10 mouse cellular contexts compared by ENCODE assay signal in the genomic region with DNA sequence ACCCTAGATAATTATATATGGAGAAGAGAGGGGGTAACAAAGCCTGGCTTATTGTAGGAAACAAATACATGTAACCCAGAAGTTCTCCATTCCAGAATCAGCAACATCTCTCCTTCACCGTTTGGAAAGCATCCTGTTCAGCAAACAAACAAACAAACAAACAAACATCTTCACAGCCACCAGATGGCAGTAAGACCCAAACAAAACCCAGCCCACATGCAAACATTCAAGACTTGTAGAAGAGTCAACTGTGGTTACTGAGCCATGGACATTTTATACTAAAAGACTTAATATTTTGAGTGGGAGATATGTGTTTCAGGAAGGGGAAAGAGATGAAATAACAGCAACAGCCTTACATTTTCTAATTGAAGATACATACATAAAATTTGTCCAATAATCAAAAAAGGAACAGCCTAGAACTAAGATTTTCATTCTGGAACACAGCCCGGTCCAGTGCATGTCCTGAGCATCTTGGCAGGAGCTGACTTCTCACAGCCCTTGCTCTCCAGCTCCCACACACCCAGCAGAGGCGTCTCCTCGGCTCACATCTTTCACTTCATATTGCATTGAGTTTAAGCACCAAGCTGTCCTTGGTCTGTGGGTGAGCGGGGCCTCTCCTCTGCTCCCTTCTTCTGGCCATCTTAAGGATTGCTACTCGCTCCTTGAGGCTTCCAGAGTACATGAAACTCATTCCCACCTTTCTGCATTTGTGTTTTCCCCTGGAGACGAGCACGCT.
DNase-seq lines count a peak whose midpoint lies in the region; ATAC-seq and TF ChIP-seq lines count a peak whose summit lies in the region.
"Had no signal": no experiment of that assay in that cellular context is flagged by ENCODE, and none has a peak within 500 bp of the region (broad histone marks: within the 10 kb centered on the region; RNA-seq: fewer than 3 reads in every experiment).

No protein-coding gene starts in this region.

- in situ Hi-C loops in ES-E14 (cut with MboI; ENCODE audit: low sequenced_read_pairs in 2 of 2, unreplicated experiment in 2 of 2), result no loop called here

- H3K4me3 ChIP-seq in kidney, embryonic 15.5 days (replicated peaks), result no peak overlapping the region
- H3K4me3 ChIP-seq in ES-E14 (ENCODE audit: insufficient read depth in 1 of 2, low read depth in 1 of 2, low read length in 2 of 2, poor library complexity in 1 of 2, severe bottlenecking in 1 of 2), result no peak overlapping the region
- H3K4me3 ChIP-seq: lung, embryonic 15.5 days; myocyte had no signal

- ATAC-seq in kidney, embryonic 15.5 days (replicated peaks; ENCODE audit: low FRiP score), result no peak

- H3K27me3 ChIP-seq in kidney, embryonic 15.5 days, result no peaks in the 10 kb centered on the region
- H3K27me3 ChIP-seq: lung, embryonic 15.5 days had no signal

- WGBS in kidney, embryonic 15.5 days, result 67% methylated on average over 8 of the region's 8 CpGs

- H3K9me3 ChIP-seq in kidney, embryonic 15.5 days (replicated peaks), result no peaks in the 10 kb centered on the region
- no peaks in the 10 kb centered on the region for H3K9me3 ChIP-seq in ES-E14 (ENCODE audit: control insufficient read depth, insufficient read depth, low read depth, low read length)
- H3K9me3 ChIP-seq: lung, embryonic 15.5 days had no signal

- H3K9ac ChIP-seq in kidney, embryonic 15.5 days, result no peak overlapping the region
- H3K9ac ChIP-seq in ES-E14 (ENCODE audit: insufficient read depth, low read depth, low read length, poor library complexity, severe bottlenecking), result no peak overlapping the region
- H3K9ac ChIP-seq: lung, embryonic 15.5 days had no signal

- H3K4me2 ChIP-seq in kidney, embryonic 15.5 days, result no peak overlapping the region
- H3K4me2 ChIP-seq: lung, embryonic 15.5 days had no signal

- no peaks in the 10 kb centered on the region for H3K36me3 ChIP-seq in kidney, embryonic 15.5 days
- H3K36me3 ChIP-seq in ES-E14 (ENCODE audit: control insufficient read depth, insufficient read depth, low read length, poor library complexity, severe bottlenecking), result no peaks in the 10 kb centered on the region
- H3K36me3 ChIP-seq: lung, embryonic 15.5 days had no signal

- peak; percentile 12 for DNase-seq in embryo, embryonic 10.5 days (ENCODE audit: low spot score)
- DNase-seq in embryo, embryonic 10 days (ENCODE audit: low spot score), result no peak
- peak; percentile 22 for DNase-seq in kidney, postnatal 14 days
- no peak for DNase-seq in ES-E14 (ENCODE audit: low read depth, low spot score)
- DNase-seq in cerebellum, postnatal 10 days, result peak; percentile 72 to 76
- DNase-seq in frontal cortex, postnatal 14 days (ENCODE audit: low spot score in 2 of 2), result no peak
- DNase-seq in urinary bladder, adult 18-20 months (ENCODE audit: low spot score in 2 of 2), result no peak

- H3K4me1 ChIP-seq in kidney, embryonic 15.5 days, result no peaks in the 10 kb centered on the region
- no peaks in the 10 kb centered on the region for H3K4me1 ChIP-seq in ES-E14 (ENCODE audit: control insufficient read depth in 2 of 2, insufficient read depth in 2 of 2, low read length in 2 of 2, poor library complexity in 1 of 2)

- no peak overlapping the region for H3K27ac ChIP-seq in kidney, embryonic 15.5 days
- no peak overlapping the region for H3K27ac ChIP-seq in ES-E14 (ENCODE audit: insufficient read depth, low read depth, low read length, poor library complexity, severe bottlenecking)
- H3K27ac ChIP-seq: lung, embryonic 15.5 days had no signal

TF ChIP-seq in ES-E14, 5 proteins besides CTCF, POLR2A, EP300 and RAD21:
- TF ChIP-seq ZC3H11A (IDR thresholded peaks at IDR 0.05; ENCODE audit: borderline replicate concordance, low read depth, low read length) (0 out of 2 replicates have a peak, but pooled peaks have one; percentile 27), HCFC1 (IDR thresholded peaks at IDR 0.05; ENCODE audit: borderline replicate concordance, insufficient read depth, low read length) (no peak), ZNF384 (IDR thresholded peaks at IDR 0.05; ENCODE audit: low read depth, low read length) (no peak)

Comparison
In these comparisons a context has a peak if more than half of its experiments do, and no peak if none do; other contexts are left out.
1. DNase-seq: peak in embryo, embryonic 10.5 days (single experiment), kidney, postnatal 14 days (single experiment) and cerebellum, postnatal 10 days (2 of 2); none in embryo, embryonic 10 days (single experiment), ES-E14 (single experiment), frontal cortex, postnatal 14 days (0 of 2) and urinary bladder, adult 18-20 months (0 of 2).